Mouse (Mus musculus): ENCODE data around the gene Ptprn2. TPM values are rescaled to one million over a fixed set of nuclear protein-coding genes. Genes with fewer than 3 reads are reported as not detected.
A peak's percentile ranks its signal among the peaks of the same experiment; 100 is the strongest.

Gene Ptprn2
- polyA plus RNA-seq, 1 experiment, result 0.40 TPM

DNA sequence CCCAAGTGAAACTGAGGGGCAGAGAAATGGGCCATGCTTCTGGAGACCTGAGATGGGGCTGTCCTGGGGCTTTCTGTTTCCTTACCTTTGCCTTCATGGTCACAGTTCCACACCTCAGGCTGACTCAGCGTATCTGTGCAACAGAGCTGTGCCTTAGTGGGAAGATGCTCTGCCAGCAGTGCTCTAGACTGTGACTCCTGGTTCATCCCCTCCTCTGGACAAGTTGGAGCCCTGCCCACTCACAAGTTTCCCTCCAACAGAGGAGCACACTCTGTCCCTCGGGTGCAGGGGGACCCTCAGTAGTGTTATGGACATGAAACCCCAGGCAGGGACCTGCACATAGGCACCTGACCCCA lies 687.0 kb downstream of the Ptprn2 start:
- no peak overlapping the region for H3K4me3 ChIP-seq (ENCODE audit: control insufficient read depth, low read depth, low read length)
- H3K27ac ChIP-seq (ENCODE audit: control insufficient read depth, insufficient read depth, low read depth, low read length), result no peak overlapping the region
- TF ChIP-seq POLR2A (IDR thresholded peaks at IDR 0.05; ENCODE audit: control insufficient read depth, low read depth, low read length) (no peak), CTCF (IDR thresholded peaks at IDR 0.05; ENCODE audit: control insufficient read depth, insufficient read depth, insufficient replicate concordance, low read depth, low read length) (no peak)
- no peaks in the 10 kb centered on the region for H3K4me1 ChIP-seq (ENCODE audit: control insufficient read depth, insufficient read depth, low read length)
- H3K36me3 ChIP-seq (ENCODE audit: control insufficient read depth, insufficient read depth, low read length), result no peaks in the 10 kb centered on the region
- H3K27me3 ChIP-seq (ENCODE audit: control insufficient read depth, insufficient read depth, low read length), result no peaks in the 10 kb centered on the region

DNA sequence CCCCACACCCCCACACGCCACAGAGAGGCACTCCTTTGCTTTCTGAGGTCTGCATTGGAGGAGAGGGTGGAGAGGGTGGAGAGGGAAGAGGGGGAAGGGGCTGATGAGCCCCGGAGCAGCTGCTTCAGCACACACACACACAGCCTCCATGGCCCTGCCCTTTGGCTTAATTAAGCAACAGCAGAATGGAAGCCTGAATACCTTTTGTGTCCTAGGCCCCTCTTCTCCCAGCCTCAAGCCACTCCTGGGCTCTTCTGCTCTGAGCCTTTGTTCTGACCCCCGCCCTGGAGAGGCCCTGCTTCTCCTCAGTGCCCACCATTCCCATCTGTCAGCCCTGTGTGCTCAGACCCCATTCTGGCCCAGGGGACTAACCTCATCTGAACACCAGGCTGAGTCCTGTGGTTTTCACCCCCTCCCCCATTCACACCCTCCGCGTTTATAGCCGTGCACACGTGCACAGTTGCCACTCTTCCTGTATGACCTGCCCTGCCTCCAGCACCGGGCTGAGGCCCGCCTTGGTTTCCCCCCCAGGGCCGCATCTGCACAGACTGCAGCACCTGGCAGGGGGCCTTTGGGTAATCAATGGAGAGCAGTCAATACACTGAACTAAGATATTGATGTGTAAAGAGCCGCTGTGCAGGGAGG lies 687.5 kb downstream of the Ptprn2 start:
- no peak overlapping the region for H3K27ac ChIP-seq (ENCODE audit: control insufficient read depth, insufficient read depth, low read depth, low read length)
- H3K27me3 ChIP-seq (ENCODE audit: control insufficient read depth, insufficient read depth, low read length), result no peaks in the 10 kb centered on the region
- no peaks in the 10 kb centered on the region for H3K4me1 ChIP-seq (ENCODE audit: control insufficient read depth, insufficient read depth, low read length)
- H3K4me3 ChIP-seq (ENCODE audit: control insufficient read depth, low read depth, low read length), result no peak overlapping the region
- H3K36me3 ChIP-seq (ENCODE audit: control insufficient read depth, insufficient read depth, low read length), result no peaks in the 10 kb centered on the region
- TF ChIP-seq CTCF (IDR thresholded peaks at IDR 0.05; ENCODE audit: control insufficient read depth, insufficient read depth, insufficient replicate concordance, low read depth, low read length), result no peak
- TF ChIP-seq POLR2A (IDR thresholded peaks at IDR 0.05; ENCODE audit: control insufficient read depth, low read depth, low read length), result no peak

DNA sequence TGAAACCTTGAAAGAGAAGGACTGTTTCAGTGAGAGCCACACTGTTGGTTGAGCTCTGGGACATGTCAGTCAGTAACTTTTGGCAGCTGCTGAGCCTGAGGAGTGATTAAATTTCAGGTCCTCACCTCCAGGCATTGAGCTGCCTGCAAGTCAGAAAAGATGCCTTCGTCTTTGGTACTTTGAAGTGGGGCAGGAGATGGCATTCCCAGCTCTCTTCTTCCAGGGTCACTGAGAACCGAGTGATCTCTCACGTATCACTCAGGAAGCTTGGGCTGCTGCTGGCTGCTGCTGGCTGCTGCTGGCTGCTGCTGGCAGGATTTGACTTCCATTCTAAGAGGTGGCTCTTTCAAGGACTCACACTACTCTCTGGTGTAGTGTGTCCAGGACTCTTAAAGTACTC lies 688.7 kb downstream of the Ptprn2 start:
- no peaks in the 10 kb centered on the region for H3K4me1 ChIP-seq (ENCODE audit: control insufficient read depth, insufficient read depth, low read length)
- H3K36me3 ChIP-seq (ENCODE audit: control insufficient read depth, insufficient read depth, low read length), result no peaks in the 10 kb centered on the region
- TF ChIP-seq CTCF (IDR thresholded peaks at IDR 0.05; ENCODE audit: control insufficient read depth, insufficient read depth, insufficient replicate concordance, low read depth, low read length) (no peak), POLR2A (IDR thresholded peaks at IDR 0.05; ENCODE audit: control insufficient read depth, low read depth, low read length) (no peak)
- H3K4me3 ChIP-seq (ENCODE audit: control insufficient read depth, low read depth, low read length), result no peak overlapping the region
- no peaks in the 10 kb centered on the region for H3K27me3 ChIP-seq (ENCODE audit: control insufficient read depth, insufficient read depth, low read length)
- H3K27ac ChIP-seq (ENCODE audit: control insufficient read depth, insufficient read depth, low read depth, low read length), result no peak overlapping the region

DNA sequence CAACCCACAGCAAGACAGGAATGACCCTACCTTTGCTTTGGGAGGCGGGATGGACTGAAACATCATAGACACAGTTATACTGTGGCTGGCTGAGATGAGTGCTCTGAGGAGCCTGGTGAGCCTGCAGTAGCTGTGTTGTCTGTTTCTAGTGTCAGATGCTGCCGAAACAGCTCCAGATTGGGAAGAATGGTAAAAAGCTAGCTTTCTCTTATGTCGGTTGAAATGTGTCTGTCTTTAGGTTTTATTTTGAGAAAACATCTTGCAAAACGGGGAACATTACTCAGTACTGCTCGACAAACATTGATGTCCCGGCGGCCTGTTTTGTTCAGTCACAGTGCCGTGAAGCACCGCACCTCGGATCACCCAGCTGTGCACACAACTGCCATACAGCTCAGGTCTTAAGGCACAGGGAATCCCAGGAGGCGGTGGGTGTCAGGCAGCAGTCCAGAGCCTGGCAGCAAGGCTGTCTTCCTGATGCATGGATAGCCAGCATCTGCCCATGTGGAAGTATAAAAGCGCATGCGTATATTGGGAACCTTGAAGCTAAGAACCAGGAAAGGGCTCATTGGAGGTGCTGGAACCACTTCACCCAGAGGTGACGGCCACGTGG lies 689.7 kb downstream of the Ptprn2 start:
- H3K4me3 ChIP-seq (ENCODE audit: control insufficient read depth, low read depth, low read length), result no peak overlapping the region
- no peaks in the 10 kb centered on the region for H3K4me1 ChIP-seq (ENCODE audit: control insufficient read depth, insufficient read depth, low read length)
- H3K27ac ChIP-seq (ENCODE audit: control insufficient read depth, insufficient read depth, low read depth, low read length), result no peak overlapping the region
- no peak for TF ChIP-seq CTCF (IDR thresholded peaks at IDR 0.05; ENCODE audit: control insufficient read depth, insufficient read depth, insufficient replicate concordance, low read depth, low read length)
- H3K27me3 ChIP-seq (ENCODE audit: control insufficient read depth, insufficient read depth, low read length), result no peaks in the 10 kb centered on the region
- H3K36me3 ChIP-seq (ENCODE audit: control insufficient read depth, insufficient read depth, low read length), result no peaks in the 10 kb centered on the region

DNA sequence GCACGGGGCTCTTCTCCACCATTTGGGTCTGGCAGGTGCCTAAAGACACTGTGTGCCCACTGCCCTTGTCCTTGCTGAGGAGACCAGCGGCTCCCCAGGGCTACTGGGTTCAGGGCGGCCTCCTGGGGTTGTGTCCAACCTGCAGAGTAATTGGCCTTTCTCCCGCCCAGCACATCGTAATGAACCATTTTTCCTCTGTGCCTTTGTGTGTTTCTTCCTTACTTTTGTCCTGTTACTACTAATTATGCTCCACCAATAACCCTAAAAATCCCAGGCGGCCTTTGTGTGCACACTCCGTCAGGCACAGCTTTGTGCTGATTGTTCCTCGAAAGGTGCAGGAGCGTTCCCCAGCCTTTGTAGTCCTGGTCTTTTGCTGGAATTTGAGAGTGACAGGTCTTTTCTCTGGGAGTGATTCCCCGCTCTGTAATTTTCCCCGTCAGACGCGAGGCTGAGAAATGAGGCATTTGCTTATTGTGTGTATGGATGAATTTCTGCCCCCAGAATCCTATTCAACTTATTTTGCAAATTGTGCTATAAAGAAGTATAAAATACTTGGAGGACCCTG lies 690.8 kb downstream of the Ptprn2 start:
- TF ChIP-seq CTCF (IDR thresholded peaks at IDR 0.05; ENCODE audit: control insufficient read depth, insufficient read depth, insufficient replicate concordance, low read depth, low read length), result no peak

DNA sequence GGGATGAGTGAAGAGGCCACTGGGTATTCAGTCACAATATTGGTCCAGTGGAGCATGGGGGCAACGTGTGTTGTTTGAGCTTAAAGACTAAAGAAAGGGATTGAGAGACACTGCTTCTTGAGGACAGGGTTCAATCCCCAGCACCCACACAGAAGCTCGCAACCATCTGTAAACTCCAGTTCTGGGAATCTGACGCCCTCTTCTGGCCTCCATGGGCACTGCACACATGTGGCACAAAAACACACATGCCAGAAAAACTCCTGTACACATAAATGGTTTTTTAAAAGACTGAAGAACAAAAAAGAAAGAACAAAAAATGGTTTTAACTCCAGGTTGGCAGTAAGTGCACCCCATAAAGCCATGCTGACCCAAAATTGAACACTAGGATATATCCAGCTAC lies 701.6 kb downstream of the Ptprn2 start:
- H3K4me3 ChIP-seq (ENCODE audit: control insufficient read depth, low read depth, low read length), result no peak overlapping the region
- H3K36me3 ChIP-seq (ENCODE audit: control insufficient read depth, insufficient read depth, low read length), result no peaks in the 10 kb centered on the region
- no peaks in the 10 kb centered on the region for H3K4me1 ChIP-seq (ENCODE audit: control insufficient read depth, insufficient read depth, low read length)
- TF ChIP-seq CTCF (IDR thresholded peaks at IDR 0.05; ENCODE audit: control insufficient read depth, insufficient read depth, insufficient replicate concordance, low read depth, low read length) (peak; percentile 44; the same call in 1 of the 2 replicates), POLR2A (IDR thresholded peaks at IDR 0.05; ENCODE audit: control insufficient read depth, low read depth, low read length) (no peak)
- H3K27ac ChIP-seq (ENCODE audit: control insufficient read depth, insufficient read depth, low read depth, low read length), result no peak overlapping the region
- H3K27me3 ChIP-seq (ENCODE audit: control insufficient read depth, insufficient read depth, low read length), result no peaks in the 10 kb centered on the region

More for the DNA sequence above, 690.8 kb downstream of the Ptprn2 start:
- Histone ChIP-seq H3K36me3 (ENCODE audit: control insufficient read depth, insufficient read depth, low read length) (no peaks in the 10 kb centered on the region), H3K27ac (ENCODE audit: control insufficient read depth, insufficient read depth, low read depth, low read length) (no peak overlapping the region), H3K27me3 (ENCODE audit: control insufficient read depth, insufficient read depth, low read length) (no peaks in the 10 kb centered on the region), H3K4me3 (ENCODE audit: control insufficient read depth, low read depth, low read length) (no peak overlapping the region), H3K4me1 (ENCODE audit: control insufficient read depth, insufficient read depth, low read length) (no peaks in the 10 kb centered on the region)

DNA sequence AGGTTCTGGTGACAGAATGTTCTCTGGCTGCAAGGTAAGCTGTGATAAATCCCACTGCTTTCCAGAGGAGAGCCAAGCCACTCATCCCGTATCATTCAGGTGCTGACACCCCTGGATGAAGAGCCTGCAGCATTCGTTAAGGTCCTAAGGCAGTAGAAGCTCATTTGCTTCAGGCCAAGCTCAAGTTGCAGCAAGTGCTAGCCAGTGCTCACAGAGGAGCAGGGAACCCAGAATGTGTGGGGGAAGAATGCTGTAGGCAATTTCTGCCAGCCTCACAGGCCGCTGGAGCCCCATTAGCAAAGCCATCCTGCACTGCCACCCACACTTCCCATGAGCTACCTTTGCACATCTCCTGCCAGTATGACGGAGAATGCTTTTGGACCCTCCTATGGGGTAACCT lies 706.5 kb downstream of the Ptprn2 start:
- Histone ChIP-seq H3K4me3 (ENCODE audit: control insufficient read depth, low read depth, low read length) (no peak overlapping the region), H3K27me3 (ENCODE audit: control insufficient read depth, insufficient read depth, low read length) (no peaks in the 10 kb centered on the region), H3K27ac (ENCODE audit: control insufficient read depth, insufficient read depth, low read depth, low read length) (no peak overlapping the region), H3K4me1 (ENCODE audit: control insufficient read depth, insufficient read depth, low read length) (no peaks in the 10 kb centered on the region), H3K36me3 (ENCODE audit: control insufficient read depth, insufficient read depth, low read length) (no peaks in the 10 kb centered on the region)
- TF ChIP-seq POLR2A (IDR thresholded peaks at IDR 0.05; ENCODE audit: control insufficient read depth, low read depth, low read length) (no peak), CTCF (IDR thresholded peaks at IDR 0.05; ENCODE audit: control insufficient read depth, insufficient read depth, insufficient replicate concordance, low read depth, low read length) (no peak)
